Mouse (Mus musculus): Measurements from ENCODE around the gene Ctcfl.
A peak's percentile ranks its signal among the peaks of the same experiment; 100 is the strongest.

Ctcfl gene

GRCm38 (mm10) chr2:173083106-173083505 lies 36.2 kb downstream of the Ctcfl start:
- DNase-seq (ENCODE audit: low spot score), result no peak

DNA sequence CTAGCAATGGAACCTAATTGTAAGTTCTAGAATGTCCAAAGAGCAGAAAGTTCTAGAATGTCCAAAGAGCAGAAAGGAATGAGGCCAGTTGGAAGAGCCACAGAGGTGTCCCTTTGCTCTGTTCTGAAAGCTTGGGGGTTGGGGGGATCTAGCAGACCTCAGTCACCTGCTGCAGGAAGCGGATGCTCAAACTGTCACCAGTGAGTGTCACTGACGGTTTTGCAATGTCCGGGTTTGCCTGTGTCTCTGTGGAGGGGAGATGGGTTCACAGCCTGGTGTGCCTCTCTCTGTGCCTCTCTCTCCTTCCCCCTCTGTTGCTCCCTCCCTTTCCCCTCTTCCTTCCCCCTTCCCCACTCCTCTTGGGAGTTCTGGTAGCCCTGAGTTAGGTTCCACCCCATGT lies 36.6 kb downstream of the Ctcfl start:
- no peak for DNase-seq (ENCODE audit: low spot score)

GRCm38 (mm10) chr2:173080785-173081241 lies 38.5 kb downstream of the Ctcfl start:
- DNase-seq (ENCODE audit: low spot score), result peak; percentile 88

- no peak for DNase-seq (ENCODE audit: low spot score)
Observed at GRCm38 (mm10) chr2:173079766-173080549, 39.4 kb downstream of the Ctcfl start.

GRCm38 (mm10) chr2:173076921-173077320 lies 42.4 kb downstream of the Ctcfl start:
- no peak for DNase-seq (ENCODE audit: low spot score)

- DNase-seq (ENCODE audit: low spot score), result no peak
Observed at GRCm38 (mm10) chr2:173073666-173074065, 45.7 kb downstream of the Ctcfl start.

DNA sequence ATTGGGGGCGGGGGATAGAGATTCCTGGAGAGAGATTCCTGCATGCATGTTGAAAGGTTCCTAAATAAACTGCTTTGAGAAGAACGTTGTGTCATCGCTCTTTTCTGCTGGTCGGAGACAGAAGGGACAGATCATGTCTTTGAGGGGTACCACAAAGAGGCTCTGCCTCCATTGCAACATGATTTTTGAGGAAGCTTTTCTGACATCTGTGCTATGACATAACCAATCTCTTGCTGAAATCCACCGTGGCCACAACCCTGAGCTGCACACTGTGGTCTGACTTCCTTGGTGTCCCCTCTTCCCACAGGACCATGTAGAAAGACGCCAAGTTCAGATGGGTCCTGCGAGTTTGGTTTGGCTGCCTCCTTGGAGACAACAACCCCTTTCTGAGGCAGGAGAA lies 46.4 kb downstream of the Ctcfl start:
- no peak for DNase-seq (ENCODE audit: low spot score)

DNA sequence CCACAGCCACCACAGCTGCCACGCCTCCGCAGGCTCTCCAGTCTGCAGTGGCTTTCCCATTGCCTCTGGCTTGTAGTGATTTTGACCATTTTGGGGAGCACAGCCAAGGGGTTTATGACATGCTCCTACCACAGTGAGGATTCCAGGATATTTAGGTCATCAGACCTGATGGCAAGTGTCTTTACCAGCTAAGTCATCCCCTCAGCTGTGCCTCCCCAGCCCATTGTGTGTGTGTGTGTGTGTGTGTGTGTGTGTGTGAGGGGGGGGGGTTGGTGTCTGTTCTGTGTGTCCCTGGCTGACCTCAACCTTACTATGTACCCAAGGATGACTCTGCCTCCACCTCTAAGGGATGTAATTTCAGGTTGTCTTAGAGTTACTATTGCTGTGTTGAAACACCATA lies 54.5 kb downstream of the Ctcfl start:
- DNase-seq (ENCODE audit: low spot score), result no peak

DNA sequence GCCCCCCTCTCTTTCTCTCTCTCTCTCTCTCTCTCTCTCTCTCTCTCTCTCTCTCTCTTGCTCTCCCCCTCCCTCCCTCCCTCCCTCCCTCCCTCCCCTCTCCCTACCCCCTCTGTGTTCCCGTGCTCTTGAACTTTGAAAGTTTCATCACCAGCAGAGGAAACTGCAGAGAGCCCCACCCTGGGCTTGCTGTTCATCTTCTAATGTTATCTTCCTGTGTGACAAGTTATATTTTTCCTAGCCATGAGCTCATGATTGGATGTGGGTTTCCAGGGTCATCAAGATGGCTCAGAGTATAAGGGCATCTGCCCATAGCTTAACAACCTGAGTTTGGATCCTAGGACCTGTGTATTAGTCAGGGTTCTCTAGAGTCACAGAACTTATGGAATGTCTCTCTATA lies 56.1 kb downstream of the Ctcfl start:
- no peak for DNase-seq (ENCODE audit: low spot score)

- DNase-seq (ENCODE audit: low spot score), result no peak
Observed at GRCm38 (mm10) chr2:173061443-173062351, 57.6 kb downstream of the Ctcfl start.

DNA sequence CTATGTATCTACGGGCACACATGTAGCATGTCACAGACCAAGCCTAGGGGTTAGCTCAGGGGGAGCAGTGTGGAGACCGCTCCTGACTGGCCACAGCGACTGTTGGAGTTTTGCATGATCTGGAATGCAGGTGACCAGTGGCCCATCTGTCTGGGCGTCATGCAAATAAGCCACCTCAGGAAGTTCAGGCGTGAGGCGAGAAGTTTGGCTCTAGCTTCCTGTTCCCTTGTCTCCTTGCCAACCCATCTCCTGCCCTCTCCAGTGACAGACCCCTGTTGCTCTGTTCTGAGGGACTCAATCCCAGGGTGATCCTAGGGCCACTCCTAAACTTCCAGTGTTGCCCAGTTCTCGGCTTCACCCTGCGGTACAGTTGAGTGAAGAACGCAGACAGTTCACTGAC lies 58.9 kb downstream of the Ctcfl start:
- no peak for DNase-seq (ENCODE audit: low spot score)

GRCm38 (mm10) chr2:173058263-173058662 lies 61.1 kb downstream of the Ctcfl start:
- DNase-seq (ENCODE audit: low spot score), result no peak

DNA sequence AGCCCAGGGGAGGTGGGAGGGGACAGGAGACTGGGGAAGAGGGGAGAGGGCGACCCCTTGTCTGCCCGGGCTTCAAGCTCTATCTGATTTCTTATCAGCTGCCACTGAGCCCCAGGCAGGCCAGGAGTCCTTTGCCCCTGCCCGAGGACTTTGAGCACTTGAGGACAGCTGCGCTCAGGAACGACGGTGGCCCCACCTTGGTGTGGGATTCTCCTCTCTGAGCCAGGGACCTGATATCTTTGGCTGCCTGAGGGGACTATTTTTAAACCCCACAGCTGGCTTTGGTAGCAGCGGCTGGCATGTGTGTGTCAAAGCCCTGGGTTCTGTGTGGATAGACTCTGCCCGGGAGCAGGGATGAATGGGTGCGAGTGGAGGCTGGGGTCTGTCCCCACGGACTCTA lies 61.7 kb downstream of the Ctcfl start:
- DNase-seq (ENCODE audit: low spot score), result no peak

DNA sequence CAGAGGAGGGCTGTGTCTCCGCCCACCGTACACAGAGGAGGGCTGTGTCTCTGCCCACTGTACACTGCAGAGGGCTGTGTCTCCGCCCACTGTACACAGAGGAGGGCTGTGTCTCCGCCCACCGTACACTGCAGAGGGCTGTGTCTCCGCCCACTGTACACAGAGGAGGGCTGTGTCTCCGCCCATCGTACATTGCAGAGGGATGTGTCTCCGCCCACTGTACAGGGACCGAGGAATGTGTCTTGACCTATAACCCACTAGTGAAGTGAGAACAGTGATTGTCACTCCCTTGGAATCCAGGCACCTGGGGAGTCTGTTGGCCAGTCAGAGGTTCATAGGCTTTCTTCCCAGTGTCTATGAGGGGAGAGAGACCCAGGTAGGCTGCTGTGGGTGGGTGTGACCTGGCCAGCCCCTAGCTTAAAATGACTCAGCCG lies 62.4 kb downstream of the Ctcfl start:
- no peak for DNase-seq (ENCODE audit: low spot score)

DNA sequence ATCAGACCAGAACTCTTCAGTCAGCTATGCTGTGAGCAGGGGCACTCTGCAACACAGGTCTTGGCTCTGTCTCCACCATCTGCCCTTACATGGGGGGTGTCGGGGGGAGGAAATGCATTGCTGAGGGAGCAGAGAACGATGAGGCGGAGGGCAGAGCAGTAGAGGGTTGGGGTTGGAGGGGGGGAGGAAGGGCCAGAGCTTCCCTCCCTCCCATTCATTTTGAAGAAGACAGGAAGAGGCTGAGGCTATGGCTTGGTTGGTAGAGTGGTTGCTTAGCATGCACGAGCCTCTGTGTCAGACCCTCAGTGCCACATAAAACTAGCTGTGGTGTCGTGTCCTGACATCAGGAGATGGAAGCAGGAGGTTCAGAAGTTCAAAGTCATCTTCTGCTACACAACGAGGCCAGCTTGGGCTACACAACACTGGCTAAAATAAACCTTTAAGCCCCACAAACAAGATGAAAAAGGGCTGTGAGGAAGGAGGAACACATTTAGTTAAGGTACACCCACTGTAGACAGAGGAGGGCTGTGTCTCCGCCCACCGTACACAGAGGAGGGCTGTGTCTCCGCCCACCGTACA lies 62.9 kb downstream of the Ctcfl start:
- DNase-seq (ENCODE audit: low spot score), result no peak

GRCm38 (mm10) chr2:173053846-173054245 lies 65.5 kb downstream of the Ctcfl start:
- no peak for DNase-seq (ENCODE audit: low spot score)

DNA sequence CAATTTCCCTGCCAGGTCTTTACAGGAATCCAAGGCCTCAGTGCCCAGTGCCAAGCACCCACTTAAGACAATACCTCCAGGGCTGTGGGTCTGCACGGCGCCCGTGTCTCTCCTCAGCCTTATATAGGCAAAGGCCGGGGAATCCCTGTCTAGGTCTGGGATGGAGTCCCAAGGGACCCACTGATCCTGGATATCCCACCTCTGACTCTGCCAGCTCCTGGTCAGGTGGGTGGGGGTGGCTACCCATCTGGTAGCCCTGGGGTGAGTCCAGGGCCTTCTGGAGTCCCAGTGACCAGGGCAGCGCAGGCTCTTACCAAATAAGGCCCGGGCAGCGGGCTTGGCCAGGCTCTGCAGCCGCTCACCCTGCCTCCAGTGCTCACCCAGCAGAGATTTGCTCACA lies 66.4 kb downstream of the Ctcfl start:
- DNase-seq (ENCODE audit: low spot score), result peak; percentile 38

GRCm38 (mm10) chr2:173050604-173051382 lies 68.5 kb downstream of the Ctcfl start:
- no peak for DNase-seq (ENCODE audit: low spot score)

DNA sequence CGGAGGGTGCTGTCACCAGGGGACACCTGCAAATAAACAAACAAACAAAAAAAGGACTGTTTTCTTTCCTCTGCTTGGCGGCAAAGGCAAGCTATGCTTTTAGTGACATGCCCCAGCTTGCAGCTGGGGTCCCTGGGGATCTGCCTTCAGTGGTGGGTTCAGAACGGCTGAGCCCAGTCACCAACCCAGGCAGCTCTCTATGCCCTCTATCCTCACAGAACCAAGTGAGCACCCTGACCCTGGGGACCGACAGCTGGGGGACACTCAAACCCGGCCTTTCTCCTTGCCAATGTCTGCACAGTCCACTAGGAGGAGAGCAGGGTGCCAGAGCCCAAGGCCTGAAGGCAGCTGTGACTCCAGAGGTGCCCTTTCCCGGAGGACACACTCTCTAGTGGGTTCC lies 69.5 kb downstream of the Ctcfl start:
- DNase-seq (ENCODE audit: low spot score), result no peak

DNA sequence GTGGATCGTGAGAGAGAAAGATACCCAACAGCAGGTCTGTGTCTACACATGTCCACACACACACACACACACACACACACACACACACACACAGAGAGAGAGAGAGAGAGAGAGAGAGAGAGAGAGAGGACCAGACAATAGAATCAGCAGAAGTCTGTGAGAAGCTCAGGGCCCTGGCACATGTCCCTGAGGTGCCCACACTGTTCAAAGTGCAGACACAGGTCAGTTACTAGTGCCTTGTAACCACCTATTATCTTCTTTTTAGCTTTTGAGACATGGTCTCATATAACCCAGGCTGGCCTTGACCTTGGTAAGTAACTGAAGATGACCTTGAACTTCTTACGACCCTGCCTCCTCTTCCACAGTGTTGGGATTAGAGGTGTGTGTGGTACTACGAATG lies 70.1 kb downstream of the Ctcfl start:
- DNase-seq (ENCODE audit: low spot score), result no peak

DNA sequence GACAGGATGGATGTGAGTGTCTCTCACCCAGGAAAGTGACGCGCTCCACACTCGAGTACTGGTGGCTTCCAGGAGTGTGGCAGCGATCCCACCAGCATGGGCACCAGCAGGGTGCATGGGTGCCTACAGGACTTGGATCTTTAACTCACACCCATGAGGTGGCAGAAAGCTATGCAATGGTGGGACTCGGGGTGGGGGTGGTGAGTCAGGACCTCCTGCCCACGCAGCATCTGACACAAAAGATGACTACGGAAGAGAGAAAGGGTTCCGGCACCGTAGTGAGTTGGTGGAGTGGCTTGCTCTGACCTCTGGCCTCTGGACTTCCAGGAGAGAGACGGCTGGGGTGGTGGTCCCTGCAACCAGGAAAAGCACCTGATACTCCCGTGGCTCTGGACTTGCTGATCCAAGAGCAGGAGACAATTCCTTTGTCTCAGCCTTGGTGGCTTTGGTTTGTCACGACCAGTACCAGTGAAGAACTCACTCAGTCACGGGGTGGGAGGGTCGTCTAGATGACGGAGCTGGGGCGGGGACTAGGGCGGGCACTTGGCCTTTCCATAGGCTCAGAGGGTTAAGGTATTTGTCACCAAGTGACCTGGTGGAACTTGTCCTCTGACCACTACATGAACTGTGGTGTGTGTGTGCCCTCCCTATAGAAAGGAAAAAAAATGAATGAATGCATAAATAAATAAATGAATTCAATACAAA lies 71.1 kb downstream of the Ctcfl start:
- DNase-seq (ENCODE audit: low spot score), result no peak
